Mouse (Mus musculus) gastrocnemius, postnatal 14 days (tissue): ENCODE measurements at regions not wholly inside any gene's neighbourhood (a gene's known extent, or its start where the extent isn't known, plus 50 kb on each side); places are given as distances from the start of the nearest gene placed in this dataset.

Experiments used
- DNase-seq: peaks from one replicate; pipeline ENCODE4 v3.0.0; 2021; ENCODE audit warnings: mixed read lengths
- intact Hi-C: fragments of 180-260 bp; cut with DNase I; formaldehyde crosslinking; loops from one replicate; pipeline ENCODE4 v1.15.1; 2025; ENCODE audit warnings: low total_unique reads

GRCm38 (mm10) chr2:51682177-51682576 lies 54.9 kb downstream of the Tas2r134 start:
- DNase-seq, result no peak
- intact Hi-C loops, result no loop called here

DNA sequence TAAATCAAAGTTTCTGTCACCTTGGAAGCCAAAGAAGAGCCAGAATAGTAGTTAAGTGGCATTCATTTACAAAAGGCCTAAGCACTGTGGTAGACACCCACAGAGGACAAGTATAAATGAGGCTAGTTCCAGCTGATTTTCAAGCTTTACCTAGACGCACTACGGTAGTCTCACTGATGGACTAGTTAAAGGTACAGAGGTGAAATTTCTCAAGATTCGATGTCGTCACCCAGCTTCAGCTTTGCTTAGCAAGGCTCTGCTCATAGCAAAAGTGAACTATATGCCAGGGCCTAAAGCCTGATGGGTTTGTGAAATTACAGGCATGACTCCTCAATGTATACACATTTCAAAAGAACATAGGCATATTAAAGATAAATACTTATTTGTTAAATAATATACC lies 55.4 kb downstream of the Tas2r134 start:
- DNase-seq, result no peak
- intact Hi-C loops, result no loop called here

GRCm38 (mm10) chr2:51705110-51705509 lies 77.8 kb downstream of the Tas2r134 start:
- DNase-seq, result no peak
- intact Hi-C loops, result no loop called here

- DNase-seq, result peak; percentile 24
- intact Hi-C loops, result no loop called here
Measured at GRCm38 (mm10) chr2:51708701-51709100, 81.4 kb downstream of the Tas2r134 start.

- no peak for DNase-seq
- intact Hi-C loops, result no loop called here
Measured at GRCm38 (mm10) chr2:51712611-51713010, 85.3 kb downstream of the Tas2r134 start.

GRCm38 (mm10) chr2:51730805-51731204 lies 103.5 kb downstream of the Tas2r134 start:
- no peak for DNase-seq
- intact Hi-C loops, result no loop called here

GRCm38 (mm10) chr2:51731703-51732102 lies 104.4 kb downstream of the Tas2r134 start:
- no peak for DNase-seq
- intact Hi-C loops, result no loop called here

DNA sequence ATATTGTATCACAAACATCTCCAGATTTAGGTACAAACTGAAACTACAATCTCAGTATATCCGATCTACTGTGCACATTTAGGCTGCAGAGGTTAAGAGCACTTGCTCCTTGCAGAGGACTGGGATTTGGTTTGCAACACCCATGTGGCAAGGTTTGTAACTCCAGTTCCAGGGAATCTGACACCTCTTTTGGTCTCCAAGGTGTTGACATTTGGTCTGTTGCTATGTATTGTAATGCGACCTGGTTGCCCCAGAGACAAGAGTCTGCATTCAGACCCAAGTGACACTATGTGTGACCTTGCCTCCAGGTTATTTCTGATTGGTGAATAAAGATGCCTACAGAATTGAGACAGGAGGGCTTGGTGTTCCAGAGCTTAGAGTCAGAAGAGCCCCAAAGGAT lies 105.0 kb downstream of the Tas2r134 start:
- intact Hi-C loops, result no loop called here
- no peak for DNase-seq

GRCm38 (mm10) chr2:51733218-51733617 lies 105.9 kb downstream of the Tas2r134 start:
- intact Hi-C loops, result no loop called here
- DNase-seq, result no peak

DNA sequence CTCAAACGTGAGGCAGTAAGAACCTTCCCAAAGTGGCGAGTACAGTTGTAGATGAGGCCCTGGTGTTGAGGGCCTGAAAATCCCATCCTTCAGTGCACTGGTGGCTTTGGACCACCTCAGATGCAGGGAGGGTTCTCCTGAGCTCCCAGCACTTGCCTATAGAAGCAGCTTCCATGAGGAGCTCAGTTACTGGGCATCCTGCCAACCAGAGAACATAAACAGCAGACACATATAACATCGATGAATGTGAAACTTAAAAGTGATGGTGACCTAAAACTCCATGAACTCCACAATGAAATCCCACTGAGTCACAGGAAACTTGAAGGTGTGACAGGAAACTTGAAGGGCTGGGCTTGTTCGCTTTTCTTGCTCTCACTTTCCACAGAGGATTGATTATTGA lies 109.1 kb downstream of the Tas2r134 start:
- intact Hi-C loops, result no loop called here
- DNase-seq, result no peak

DNA sequence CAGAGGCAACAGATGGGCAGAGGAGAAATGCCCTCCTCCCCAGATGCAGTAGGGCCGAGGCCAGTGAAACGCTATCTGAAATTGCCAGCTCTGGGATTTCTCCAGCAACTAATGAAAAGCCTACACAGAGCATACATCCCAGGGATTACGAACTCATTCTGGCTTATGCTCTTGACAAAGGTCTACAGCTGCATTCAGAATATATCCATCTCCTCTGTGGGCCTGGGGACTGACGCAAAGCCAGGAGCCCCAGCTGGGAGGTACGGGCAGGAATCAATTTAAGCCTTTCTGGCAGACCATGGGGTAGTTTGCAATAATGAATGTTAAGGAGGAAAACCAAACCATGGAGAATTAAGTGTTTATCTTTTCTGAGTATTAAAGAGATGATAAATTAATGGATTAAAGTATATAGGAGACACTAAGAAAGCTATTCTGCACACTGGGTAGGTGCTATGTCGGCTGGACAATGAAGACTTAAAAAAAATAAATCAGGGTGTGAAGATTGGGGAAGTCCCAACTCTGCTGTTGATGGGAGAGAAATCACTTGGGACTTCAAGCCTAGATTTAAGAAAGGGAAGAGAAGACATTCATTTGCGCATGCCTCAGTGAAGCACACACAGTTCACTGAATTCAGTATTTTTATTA lies 120.5 kb downstream of the Tas2r134 start:
- no peak for DNase-seq
- intact Hi-C loops, result no loop called here

DNA sequence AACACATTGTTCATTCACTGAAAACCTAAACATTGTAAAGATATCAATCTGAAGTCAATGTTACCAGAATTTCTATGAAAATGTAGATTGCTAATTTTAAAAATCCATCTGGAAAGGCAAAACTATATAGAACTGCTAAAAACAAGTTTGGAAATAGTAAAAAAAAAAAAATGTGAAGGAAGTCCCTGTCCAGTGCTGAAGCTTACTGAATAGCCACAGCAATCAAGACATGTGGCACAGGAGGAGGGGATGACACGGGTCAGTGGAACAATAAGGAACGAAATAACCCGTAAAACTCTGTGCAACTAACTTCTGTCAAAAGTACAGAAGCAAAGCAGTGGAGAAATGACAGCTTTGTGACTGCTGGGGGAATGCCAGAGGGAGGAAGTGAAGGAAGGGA lies 121.9 kb downstream of the Tas2r134 start:
- intact Hi-C loops, result no loop called here
- DNase-seq, result no peak

DNA sequence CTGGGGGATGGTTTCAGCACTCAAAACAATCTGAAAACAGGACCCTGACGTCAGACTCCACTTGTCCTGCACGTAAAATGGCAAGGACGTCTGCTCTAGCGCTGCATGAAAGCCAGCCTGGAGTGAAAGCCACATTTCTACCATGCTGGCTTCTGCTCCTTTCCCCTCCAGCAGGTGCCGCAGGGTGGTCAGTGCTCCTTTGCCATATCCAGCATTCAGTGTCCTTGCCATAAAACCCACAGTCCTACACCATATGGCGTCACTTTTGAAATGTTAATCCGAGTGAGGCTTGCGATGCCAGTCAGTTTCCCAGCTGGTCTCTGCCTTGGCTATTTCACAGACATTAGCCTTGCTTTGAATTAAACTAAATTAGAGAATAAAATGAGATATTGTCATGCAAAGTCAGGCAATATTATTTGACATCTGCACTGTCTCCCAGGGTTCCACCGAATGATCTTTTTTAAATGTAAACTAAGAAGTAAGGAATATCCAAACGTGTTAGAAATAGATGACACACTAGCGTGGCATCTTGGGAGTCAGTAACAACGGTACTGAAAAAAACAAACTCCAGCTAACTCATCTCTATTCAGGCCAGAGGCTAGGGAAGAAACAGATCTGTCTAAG lies 125.7 kb downstream of the Tas2r134 start:
- intact Hi-C loops, result no loop called here
- no peak for DNase-seq

GRCm38 (mm10) chr2:51753565-51754031 lies 126.3 kb downstream of the Tas2r134 start:
- intact Hi-C loops, result no loop called here
- no peak for DNase-seq

DNA sequence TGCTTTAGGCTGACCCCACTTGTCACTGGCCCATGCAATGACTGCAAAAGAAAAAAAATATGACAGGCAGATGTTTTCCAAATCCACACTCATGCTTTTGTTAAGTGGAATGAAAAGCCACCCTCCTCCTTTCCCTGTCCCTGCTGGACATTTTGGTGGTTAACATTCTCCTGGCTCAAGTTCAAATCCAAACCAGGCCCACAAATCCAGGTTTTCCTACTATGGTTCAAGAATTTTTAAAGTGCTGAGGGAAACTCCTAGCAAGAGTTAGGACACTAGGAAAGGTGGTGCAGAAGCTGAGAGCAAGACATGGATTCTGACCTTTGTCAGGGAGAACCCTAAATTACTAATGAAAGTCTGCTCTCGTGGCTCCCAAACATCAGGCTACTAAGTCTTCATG lies 130.1 kb downstream of the Tas2r134 start:
- DNase-seq, result no peak
- intact Hi-C loops, result no loop called here

DNA sequence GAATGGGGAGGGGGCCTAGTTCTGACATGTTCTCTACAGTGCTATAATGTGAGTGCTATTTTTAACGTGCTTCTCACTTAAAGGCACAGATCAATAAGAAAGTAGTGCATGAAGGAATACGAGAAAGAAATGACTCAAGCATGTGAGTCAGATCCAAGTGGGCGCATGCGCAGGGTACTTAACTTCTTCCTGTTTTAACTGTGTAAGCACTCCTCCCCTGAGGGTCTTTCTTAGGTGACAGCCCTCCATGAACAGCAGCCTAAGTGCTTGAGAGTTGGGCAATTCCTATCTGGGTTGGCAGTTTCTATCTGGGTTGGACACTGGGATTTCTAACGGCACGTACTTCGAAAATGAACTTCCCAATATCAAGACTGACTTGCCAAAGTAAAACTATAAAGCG lies 130.8 kb downstream of the Tas2r134 start:
- intact Hi-C loops, result no loop called here
- DNase-seq, result no peak

- intact Hi-C loops, result no loop called here
- no peak for DNase-seq
Measured at GRCm38 (mm10) chr2:51762866-51763265, 135.6 kb downstream of the Tas2r134 start.

- DNase-seq, result no peak
- intact Hi-C loops, result no loop called here
Measured at GRCm38 (mm10) chr2:51767507-51768135, 140.3 kb downstream of the Tas2r134 start.

- DNase-seq, result peak; percentile 27
- intact Hi-C loops, result no loop called here
Measured at GRCm38 (mm10) chr2:51768298-51769271, 141.3 kb downstream of the Tas2r134 start.

- intact Hi-C loops, result no loop called here
- DNase-seq, result no peak
Measured at GRCm38 (mm10) chr2:51785169-51785568, 149.8 kb downstream of the Rbm43 start.
